Mouse (Mus musculus) stomach, embryonic 15.5 days (tissue): Measurements from ENCODE around the gene Pla2g2d. TPM values are rescaled to one million over a fixed set of nuclear protein-coding genes. Genes with fewer than 3 reads are reported as not detected.

Experiments
- ATAC-seq: fragments of 200-750 bp; cut with Nextera tagmentation; 2 replicates; pipeline ENCODE4 v1.8.0; 2017; ENCODE audit warnings: low read depth, moderate number of reproducible peaks, moderate TSS enrichment; ENCODE audit not compliant: insufficient read depth, low FRiP score
- H3K27ac ChIP-seq: fragments of 300-500 bp; sonication (generic); 2 replicates; pipeline ENCODE4 v1.5.1; 2015; ENCODE audit warnings: mild to moderate bottlenecking, inconsistent platforms
- H3K27me3 ChIP-seq: fragments of 300-500 bp; sonication (generic); replicated peaks from 2 replicates; pipeline ENCODE4 v1.6.1; 2015; ENCODE audit warnings: inconsistent platforms
- H3K36me3 ChIP-seq: fragments of 300-500 bp; sonication (generic); 2 replicates; pipeline ENCODE4 v1.6.1; 2015; ENCODE audit warnings: inconsistent platforms
- H3K4me1 ChIP-seq: fragments of 300-500 bp; sonication (generic); 2 replicates; pipeline ENCODE4 v1.6.1; 2015; ENCODE audit warnings: inconsistent platforms
- H3K4me2 ChIP-seq: fragments of 300-500 bp; sonication (generic); 2 replicates; pipeline ENCODE4 v1.6.1; 2015; ENCODE audit warnings: mild to moderate bottlenecking, inconsistent platforms
- H3K4me3 ChIP-seq: fragments of 300-500 bp; sonication (generic); replicated peaks from 2 replicates; pipeline ENCODE4 v1.5.1; 2015; ENCODE audit warnings: inconsistent platforms
- H3K9ac ChIP-seq: fragments of 300-500 bp; sonication (generic); 2 replicates; pipeline ENCODE4 v1.6.1; 2015; ENCODE audit warnings: inconsistent platforms
- H3K9me3 ChIP-seq: fragments of 300-500 bp; sonication (generic); 2 replicates; pipeline ENCODE4 v1.6.1; 2016; ENCODE audit warnings: inconsistent platforms
- WGBS: fragments of 180-500 bp; shearing (Covaris S2); methylation state at CpG from one replicate; pipeline ENCODE4 v1.1.7; 2015; 5-methylcytosine and 5-hydroxymethylcytosine counted together
- polyA plus RNA-seq: library from polyadenylated mRNA; unstranded; fragments of >200 nt; fragmentation: Nextera tagmentation; extraction: Ambion mirVana; gene quantifications from 2 replicates; pipeline ENCODE4 v1.2.1, GENCODE M21; 2015

Pla2g2d gene
- polyA plus RNA-seq, 1 experiment from 2014 or later: 0.62 TPM

DNA sequence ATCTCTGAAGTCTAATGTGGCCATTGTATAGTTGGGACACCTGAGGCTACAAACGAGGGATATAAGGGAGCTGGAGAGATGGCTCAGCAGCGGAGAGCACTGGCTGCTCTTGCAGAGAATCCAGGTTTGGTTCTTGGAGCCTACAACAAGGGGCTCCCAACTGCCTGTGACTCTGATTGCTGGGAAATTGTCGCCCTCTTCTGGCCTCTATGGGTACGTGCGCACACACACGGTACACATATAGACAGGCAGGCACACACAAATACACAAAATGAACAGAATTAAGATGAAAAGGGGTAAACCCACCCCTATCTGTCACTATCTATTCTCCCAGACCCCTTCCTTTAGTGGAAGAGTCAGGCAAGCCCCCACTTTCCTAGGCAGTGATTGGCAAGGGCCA, 22.9 kb upstream of the Pla2g2d start:
- no peak for ATAC-seq
- H3K9ac ChIP-seq: no peak overlapping the region
- 97% methylated on average over 6 of the region's 6 CpGs for WGBS

GRCm38 (mm10) chr4:138753608-138754007, 21.9 kb upstream of the Pla2g2d start:
- Histone ChIP-seq H3K9ac (no peak overlapping the region), H3K9me3 (no peaks in the 10 kb centered on the region), H3K4me3 (no peak overlapping the region), H3K36me3 (no peaks in the 10 kb centered on the region), H3K27ac (no peak overlapping the region), H3K4me2 (no peak overlapping the region), H3K27me3 (no peaks in the 10 kb centered on the region), H3K4me1 (no peaks in the 10 kb centered on the region)
- WGBS: 89% methylated on average over 3 of the region's 3 CpGs
- ATAC-seq: no peak

More for the DNA sequence above, 22.9 kb upstream of the Pla2g2d start:
- Histone ChIP-seq H3K36me3 (no peaks in the 10 kb centered on the region), H3K27me3 (no peaks in the 10 kb centered on the region), H3K27ac (no peak overlapping the region), H3K9me3 (no peaks in the 10 kb centered on the region), H3K4me3 (no peak overlapping the region), H3K4me2 (no peak overlapping the region), H3K4me1 (no peaks in the 10 kb centered on the region)

- ATAC-seq: no peak
- Histone ChIP-seq H3K4me1 (no peaks in the 10 kb centered on the region), H3K27ac (no peak overlapping the region), H3K27me3 (no peaks in the 10 kb centered on the region), H3K9ac (no peak overlapping the region), H3K36me3 (no peaks in the 10 kb centered on the region), H3K4me3 (no peak overlapping the region), H3K4me2 (no peak overlapping the region), H3K9me3 (no peaks in the 10 kb centered on the region)
- WGBS: 67% methylated on average over 9 of the region's 9 CpGs
These were observed 21.1 kb upstream of the Pla2g2d start for GRCm38 (mm10) chr4:138754432-138754831.

DNA sequence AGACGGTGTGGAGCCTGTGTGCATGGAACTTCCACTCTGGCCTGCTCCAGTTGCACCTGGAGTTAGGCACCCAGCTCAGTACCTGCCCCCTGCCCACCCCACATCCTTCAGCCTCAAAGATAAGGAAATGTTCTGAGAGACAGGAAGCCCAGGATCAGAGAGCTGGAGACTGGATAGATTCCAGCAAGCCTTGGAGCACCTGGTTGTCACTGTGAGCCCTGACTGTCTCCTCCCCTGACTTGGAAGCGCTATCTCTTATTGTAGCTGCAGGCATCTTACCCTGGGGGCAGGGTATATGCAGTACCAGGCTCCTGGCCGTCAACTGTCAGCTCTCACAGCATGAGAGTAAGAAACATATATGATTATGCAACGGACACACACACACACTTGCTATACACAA, 20.1 kb upstream of the Pla2g2d start:
- no peaks in the 10 kb centered on the region for H3K27me3 ChIP-seq
- 72% methylated on average over 4 of the region's 4 CpGs for WGBS
- no peak overlapping the region for H3K27ac ChIP-seq
- no peaks in the 10 kb centered on the region for H3K9me3 ChIP-seq
- H3K4me2 ChIP-seq: no peak overlapping the region
- no peak for ATAC-seq
- no peaks in the 10 kb centered on the region for H3K36me3 ChIP-seq
- H3K9ac ChIP-seq: no peak overlapping the region
- no peak overlapping the region for H3K4me3 ChIP-seq
- no peaks in the 10 kb centered on the region for H3K4me1 ChIP-seq

- no peaks in the 10 kb centered on the region for H3K4me1 ChIP-seq
- H3K36me3 ChIP-seq: no peaks in the 10 kb centered on the region
- no peak overlapping the region for H3K9ac ChIP-seq
- H3K27me3 ChIP-seq: no peaks in the 10 kb centered on the region
- no peaks in the 10 kb centered on the region for H3K9me3 ChIP-seq
- WGBS: 76% methylated on average over 11 of the region's 11 CpGs
- no peak overlapping the region for H3K4me2 ChIP-seq
- H3K4me3 ChIP-seq: no peak overlapping the region
- H3K27ac ChIP-seq: no peak overlapping the region
- no peak for ATAC-seq
These were observed 19.6 kb upstream of the Pla2g2d start for GRCm38 (mm10) chr4:138755983-138756382.

DNA sequence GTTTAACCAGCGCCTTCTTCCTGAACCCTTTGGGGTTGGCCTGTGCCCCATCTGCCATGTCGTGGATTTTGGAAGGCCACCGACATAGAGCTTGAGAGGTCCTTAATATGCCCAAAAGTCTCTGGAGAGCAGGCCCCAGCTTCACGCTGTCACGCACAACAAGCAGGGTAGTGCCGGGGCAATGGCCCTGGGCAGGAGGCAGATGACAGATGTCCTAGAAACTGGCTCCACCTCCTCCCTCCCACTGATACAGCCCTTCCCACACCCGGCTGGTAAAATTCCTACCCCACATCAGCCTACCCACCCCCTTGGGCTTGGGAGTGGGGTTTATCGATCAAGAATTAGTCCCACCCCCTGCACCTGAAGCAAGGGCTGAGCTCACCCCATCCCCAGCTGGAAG, 18.1 kb upstream of the Pla2g2d start, which contains the start of gene Pla2g2f:
TSS of gene Pla2g2f (minus strand) at position 211 of the 400 bp plus-strand sequence.
- no peak for ATAC-seq
- 68% methylated on average over 8 of the region's 8 CpGs for WGBS
- H3K9me3 ChIP-seq: no peaks in the 10 kb centered on the region
- no peaks in the 10 kb centered on the region for H3K4me1 ChIP-seq
- H3K27ac ChIP-seq: no peak within 1 kb of the TSS
- no peaks in the 10 kb centered on the region for H3K27me3 ChIP-seq
- H3K9ac ChIP-seq: no peak within 1 kb of the TSS
- no peak within 1 kb of the TSS for H3K4me3 ChIP-seq
- H3K36me3 ChIP-seq: no peaks in the 10 kb centered on the region
- H3K4me2 ChIP-seq: no peak within 1 kb of the TSS

- WGBS: 71% methylated on average over 9 of the region's 9 CpGs
These were observed 13.3 kb upstream of the Pla2g2d start for GRCm38 (mm10) chr4:138762266-138762665.

GRCm38 (mm10) chr4:138771970-138772369, 3.6 kb upstream of the Pla2g2d start:
- ATAC-seq: peak; percentile 90
- Histone ChIP-seq H3K4me2 (0 out of 2 replicates have a peak overlapping the region, but pooled peaks have one; percentile 11), H3K27ac (peak overlapping the region; percentile 67; the same call in 1 of the 2 replicates), H3K9ac (no peak overlapping the region), H3K9me3 (no peaks in the 10 kb centered on the region), H3K4me1 (no peaks in the 10 kb centered on the region), H3K27me3 (no peaks in the 10 kb centered on the region), H3K4me3 (no peak overlapping the region), H3K36me3 (no peaks in the 10 kb centered on the region)
- 55% methylated on average over 10 of the region's 10 CpGs for WGBS

More at GRCm38 (mm10) chr4:138762266-138762665, 13.3 kb upstream of the Pla2g2d start:
- no peak for ATAC-seq
- Histone ChIP-seq H3K27me3 (no peaks in the 10 kb centered on the region), H3K9me3 (no peaks in the 10 kb centered on the region), H3K27ac (no peak overlapping the region), H3K4me1 (no peaks in the 10 kb centered on the region), H3K9ac (no peak overlapping the region), H3K4me2 (no peak overlapping the region), H3K4me3 (no peak overlapping the region), H3K36me3 (no peaks in the 10 kb centered on the region)

DNA sequence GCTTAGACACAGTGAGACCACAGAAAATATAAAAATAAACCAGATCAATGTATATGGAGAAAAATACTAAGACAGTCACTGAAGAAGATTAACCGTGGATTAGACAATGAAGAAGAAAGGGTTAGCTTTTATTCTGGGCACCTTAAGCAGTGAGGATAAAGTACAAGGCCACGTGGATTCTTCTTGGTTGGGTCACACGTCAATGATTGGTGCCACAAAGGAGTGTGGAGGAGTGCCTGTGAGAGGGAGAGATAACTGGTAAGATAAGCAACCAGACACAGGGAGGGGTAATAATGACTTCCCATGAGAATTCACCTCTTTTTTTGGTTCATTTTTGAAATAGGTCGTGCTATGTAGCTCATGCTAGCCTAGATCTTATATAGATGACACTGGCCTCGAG, 3.1 kb upstream of the Pla2g2d start:
- Histone ChIP-seq H3K27me3 (no peaks in the 10 kb centered on the region), H3K27ac (no peak overlapping the region), H3K9ac (no peak overlapping the region), H3K4me2 (no peak overlapping the region), H3K36me3 (no peaks in the 10 kb centered on the region), H3K4me1 (no peaks in the 10 kb centered on the region), H3K9me3 (no peaks in the 10 kb centered on the region), H3K4me3 (no peak overlapping the region)
- no peak for ATAC-seq
- WGBS: 71% methylated on average over 5 of the region's 5 CpGs

- peaks cover 6% of the 10 kb centered on the region; the same call in 1 of the 2 replicates for H3K4me1 ChIP-seq
- no peak overlapping the region for H3K27ac ChIP-seq
- no peaks in the 10 kb centered on the region for H3K9me3 ChIP-seq
- no peak overlapping the region for H3K9ac ChIP-seq
- H3K4me2 ChIP-seq: no peak overlapping the region
- no peaks in the 10 kb centered on the region for H3K36me3 ChIP-seq
- no peak for ATAC-seq
- H3K4me3 ChIP-seq: no peak overlapping the region
- H3K27me3 ChIP-seq: no peaks in the 10 kb centered on the region
- WGBS: 32% methylated on average over 20 of the region's 20 CpGs
These were observed 2.2 kb downstream of the Pla2g2d start for GRCm38 (mm10) chr4:138777417-138778407.

GRCm38 (mm10) chr4:138780300-138780699, 4.8 kb downstream of the Pla2g2d start:
- 80% methylated on average over 5 of the region's 5 CpGs for WGBS
- no peak for ATAC-seq
- no peaks in the 10 kb centered on the region for H3K9me3 ChIP-seq

GRCm38 (mm10) chr4:138782098-138782497, 6.6 kb downstream of the Pla2g2d start:
- no peaks in the 10 kb centered on the region for H3K27me3 ChIP-seq
- no peak for ATAC-seq
- no peak overlapping the region for H3K27ac ChIP-seq
- no peak overlapping the region for H3K4me3 ChIP-seq
- H3K4me2 ChIP-seq: no peak overlapping the region
- 74% methylated on average over 6 of the region's 6 CpGs for WGBS
- no peak overlapping the region for H3K9ac ChIP-seq
- H3K4me1 ChIP-seq: peaks cover 6% of the 10 kb centered on the region; the same call in 1 of the 2 replicates
- no peaks in the 10 kb centered on the region for H3K9me3 ChIP-seq
- H3K36me3 ChIP-seq: no peaks in the 10 kb centered on the region

More at GRCm38 (mm10) chr4:138780300-138780699, 4.8 kb downstream of the Pla2g2d start:
- Histone ChIP-seq H3K27ac (no peak overlapping the region), H3K9ac (no peak overlapping the region), H3K27me3 (no peaks in the 10 kb centered on the region), H3K4me1 (peaks cover 6% of the 10 kb centered on the region; the same call in 1 of the 2 replicates), H3K4me2 (no peak overlapping the region), H3K36me3 (no peaks in the 10 kb centered on the region), H3K4me3 (no peak overlapping the region)
